Mouse (Mus musculus) left cerebral cortex, adult 11 months (tissue): Measurements from ENCODE around the gene Mrpl23.

Source experiments
- DNase-seq: peaks from one replicate; pipeline ENCODE4 v3.0.0; 2022; ENCODE audit warnings: low spot score

Mrpl23 gene

GRCm38 (mm10) chr7:142574826-142575351, 42.4 kb downstream of the Mrpl23 start:
- no peak for DNase-seq

GRCm38 (mm10) chr7:142575491-142575890, 43.0 kb downstream of the Mrpl23 start:
- no peak for DNase-seq

DNA sequence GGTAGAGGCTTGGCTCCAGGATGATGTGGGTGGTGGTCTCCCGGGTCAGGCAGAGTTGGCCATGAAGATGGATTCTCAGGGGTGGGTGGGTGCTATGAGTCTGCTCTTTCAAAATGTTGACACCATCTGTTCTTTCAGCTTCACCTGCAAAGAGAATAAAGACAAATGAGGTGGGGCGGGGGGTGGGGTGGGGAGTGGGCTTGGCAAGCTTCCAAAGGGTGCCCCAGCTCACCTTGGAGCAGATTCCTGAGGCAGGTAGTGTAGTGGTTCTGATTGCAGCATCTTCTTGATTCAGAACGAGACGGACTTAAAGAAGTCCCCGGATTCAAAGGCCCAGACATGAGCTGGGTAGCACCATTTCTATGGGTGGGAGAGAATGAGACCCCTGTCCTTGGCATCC, 43.5 kb downstream of the Mrpl23 start:
- no peak for DNase-seq

DNA sequence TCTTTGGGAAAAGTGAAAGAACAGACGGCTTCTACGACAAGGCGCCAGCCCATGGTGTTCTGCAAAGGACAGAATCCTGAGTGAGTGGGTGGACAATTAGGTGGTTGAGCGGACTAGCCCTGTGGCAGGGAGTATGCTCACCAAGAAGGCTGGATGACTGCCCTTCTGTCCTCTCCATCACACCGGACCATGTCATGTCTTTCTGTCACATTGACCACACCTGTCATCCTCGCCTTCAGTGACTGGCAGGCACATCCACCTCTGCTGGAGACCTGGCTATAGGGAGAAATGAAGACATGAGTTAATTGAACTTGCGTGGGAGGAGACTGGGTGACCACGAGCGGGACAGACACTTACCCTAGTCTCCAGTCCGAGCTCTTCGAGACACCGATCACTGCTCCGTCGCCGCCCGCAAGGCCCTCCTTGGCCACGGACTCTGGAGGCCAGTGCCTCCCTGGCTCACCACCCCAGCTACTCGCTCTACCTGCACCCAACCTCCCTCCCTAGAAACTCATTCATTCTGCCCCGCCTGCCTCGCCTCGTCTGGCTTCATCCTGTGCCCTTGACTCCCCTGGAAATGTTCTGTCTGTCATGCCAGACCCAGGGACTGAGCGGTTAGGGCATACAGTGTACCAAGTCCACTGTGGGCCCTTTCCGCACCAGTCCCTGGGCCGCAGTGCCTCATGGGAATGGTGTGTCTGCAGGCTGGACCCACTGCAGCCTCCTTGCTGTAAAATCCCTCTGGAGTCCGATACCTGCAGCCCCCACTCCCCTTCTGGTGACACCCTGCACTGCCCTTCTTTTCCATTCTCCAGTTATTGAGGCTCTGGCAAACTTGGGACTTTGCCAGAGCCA, 44.2 kb downstream of the Mrpl23 start:
- DNase-seq: no peak

- DNase-seq: no peak
These were observed 45.4 kb downstream of the Mrpl23 start for GRCm38 (mm10) chr7:142577806-142578423.

- DNase-seq: no peak
These were observed 46.6 kb downstream of the Mrpl23 start for GRCm38 (mm10) chr7:142579069-142579468.

DNA sequence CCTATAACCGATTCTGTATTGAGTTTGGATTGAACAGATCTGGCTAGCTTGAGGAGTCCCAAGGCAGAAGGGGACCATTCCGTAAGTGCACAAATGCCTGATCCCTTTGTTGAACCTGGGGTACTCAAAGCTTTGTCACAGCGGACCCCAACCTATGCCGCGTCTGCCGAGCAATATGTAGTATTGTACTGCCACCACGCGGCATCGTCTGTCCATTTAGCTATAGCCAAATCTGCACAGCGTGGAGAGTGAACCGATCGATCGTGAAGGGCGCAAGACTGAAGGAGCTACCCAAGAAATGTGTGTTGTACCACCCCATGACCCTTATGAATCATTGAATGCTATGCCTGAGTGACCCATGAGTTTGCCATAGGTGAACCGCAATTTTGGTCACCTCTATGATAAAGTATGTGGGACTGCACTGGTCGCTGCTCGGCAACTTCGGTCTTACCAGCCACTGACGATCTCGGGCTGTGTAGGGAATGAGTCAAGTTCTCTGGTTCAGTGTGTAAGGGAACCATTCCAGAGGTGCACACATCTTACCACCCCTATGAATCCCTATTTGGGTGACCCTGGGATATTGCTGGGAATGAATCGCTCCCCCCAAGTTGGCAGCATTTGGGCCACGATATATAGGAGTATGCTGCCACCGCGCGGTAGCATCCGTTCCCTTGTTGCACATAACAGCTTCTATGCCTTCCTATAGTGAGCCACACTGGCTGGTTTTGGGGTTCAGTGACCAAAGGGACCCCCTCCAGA, 47.8 kb downstream of the Mrpl23 start:
- DNase-seq: peak; percentile 19

DNA sequence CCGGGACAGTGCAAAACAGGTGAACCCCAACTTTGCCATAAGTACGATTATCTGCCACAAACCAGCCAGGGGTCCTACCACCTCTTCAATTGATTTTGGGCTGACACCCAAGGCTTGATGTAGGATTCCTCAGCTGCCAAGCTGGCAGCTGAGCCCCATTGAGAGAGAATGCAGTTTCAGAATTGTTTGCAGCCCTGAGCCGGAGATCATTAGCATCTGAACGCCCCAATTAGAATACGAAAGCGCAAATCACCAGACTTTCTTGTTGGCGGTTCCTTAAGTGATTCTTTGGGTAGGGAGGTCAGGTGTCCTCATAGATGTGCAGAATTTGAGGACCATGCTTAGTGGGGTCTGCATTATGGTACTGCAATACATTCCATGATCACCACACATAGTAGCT, 48.7 kb downstream of the Mrpl23 start:
- DNase-seq: no peak

- no peak for DNase-seq
These were observed 49.3 kb downstream of the Mrpl23 start for GRCm38 (mm10) chr7:142581656-142582228.

GRCm38 (mm10) chr7:142584882-142585281, 52.4 kb downstream of the Mrpl23 start:
- no peak for DNase-seq

GRCm38 (mm10) chr7:142585890-142586289, 53.4 kb downstream of the Mrpl23 start:
- no peak for DNase-seq

GRCm38 (mm10) chr7:142588282-142588941, 55.9 kb downstream of the Mrpl23 start:
- no peak for DNase-seq
